Mouse (Mus musculus) embryonic facial prominence, embryonic 11.5 days (tissue): ENCODE measurements around the gene Lin7a. TPM values are rescaled to one million over a fixed set of nuclear protein-coding genes. Genes with fewer than 3 reads are reported as not detected.

Experiments
- ATAC-seq: fragments of 200-750 bp; cut with Nextera tagmentation; replicated peaks from 2 replicates; pipeline ENCODE4 v1.8.0; 2017; ENCODE audit warnings: low read depth; ENCODE audit not compliant: insufficient number of reproducible peaks, low FRiP score, low TSS enrichment
- DNase-seq: peaks from one replicate; pipeline ENCODE4 v3.0.0-alpha.2; 2015; ENCODE audit warnings: low spot score
- H3K27ac ChIP-seq: fragments of 300-500 bp; sonication (generic); replicated peaks from 2 replicates; pipeline ENCODE4 v1.5.1; 2014; ENCODE audit warnings: mild to moderate bottlenecking, low read depth, low read length, control low read depth
- H3K27me3 ChIP-seq: fragments of 300-500 bp; sonication (generic); 2 replicates; pipeline ENCODE4 v1.6.1; 2014; ENCODE audit warnings: mild to moderate bottlenecking, low read length, moderate library complexity, mixed read lengths; ENCODE audit not compliant: control insufficient read depth, insufficient read depth
- H3K36me3 ChIP-seq: fragments of 300-500 bp; sonication (generic); replicated peaks from 2 replicates; pipeline ENCODE4 v1.6.1; 2014; ENCODE audit warnings: low read depth, mild to moderate bottlenecking, low read length, moderate library complexity, mixed read lengths; ENCODE audit not compliant: control insufficient read depth, insufficient read depth
- H3K4me1 ChIP-seq: fragments of 300-500 bp; sonication (generic); 2 replicates; pipeline ENCODE4 v1.6.1; 2014; ENCODE audit warnings: low read length, mixed read lengths; ENCODE audit not compliant: control insufficient read depth, insufficient read depth
- H3K4me2 ChIP-seq: fragments of 300-500 bp; sonication (generic); 2 replicates; pipeline ENCODE4 v1.6.1; 2014; ENCODE audit warnings: low read depth, mild to moderate bottlenecking, control low read depth, low read length, moderate library complexity
- H3K4me3 ChIP-seq: fragments of 300-500 bp; sonication (generic); 2 replicates; pipeline ENCODE4 v1.5.1; 2014; ENCODE audit warnings: low read depth, low read length, control low read depth
- H3K9ac ChIP-seq: fragments of 300-500 bp; sonication (generic); replicated peaks from 2 replicates; pipeline ENCODE4 v1.6.1; 2014; ENCODE audit warnings: mild to moderate bottlenecking, control low read depth, low read length
- H3K9me3 ChIP-seq: fragments of 300-500 bp; sonication (generic); replicated peaks from 2 replicates; pipeline ENCODE4 v1.6.1; 2016; ENCODE audit warnings: mild to moderate bottlenecking, low read length, inconsistent platforms, mixed read lengths; ENCODE audit not compliant: control insufficient read depth
- WGBS: fragments of 180-500 bp; shearing (Covaris S2); extraction: QIAGEN DNeasy Blood & Tissue Kit; methylation state at CpG from one replicate; pipeline ENCODE4 v1.1.7; 2014; 5-methylcytosine and 5-hydroxymethylcytosine counted together
- polyA plus RNA-seq: library from polyadenylated mRNA; unstranded; fragments of >200 nt; fragmentation: Nextera tagmentation; extraction: Ambion mirVana; gene quantifications from 2 replicates; pipeline ENCODE4 v1.2.1, GENCODE M21; 2014

Gene Lin7a
- polyA plus RNA-seq: 4.0 and 4.4 TPM in 2 replicates

GRCm38 (mm10) chr10:107271321-107272130 is at the start of gene Lin7a:
TSS of gene Lin7a (plus strand) at chr10:107271686.
- Histone ChIP-seq H3K9me3 (no peaks in the 10 kb centered on the region), H3K27me3 (peaks cover 12% of the 10 kb centered on the region), H3K4me3 (peak within 1 kb of the TSS; percentile 55), H3K36me3 (no peaks in the 10 kb centered on the region), H3K4me1 (no peaks in the 10 kb centered on the region), H3K4me2 (peak within 1 kb of the TSS; percentile 99), H3K9ac (peak within 1 kb of the TSS; percentile 63), H3K27ac (no peak within 1 kb of the TSS)
- DNase-seq (peak; percentile 40), ATAC-seq (peak; percentile 84)
- 2% methylated on average over 37 of the region's 38 CpGs for WGBS

DNA sequence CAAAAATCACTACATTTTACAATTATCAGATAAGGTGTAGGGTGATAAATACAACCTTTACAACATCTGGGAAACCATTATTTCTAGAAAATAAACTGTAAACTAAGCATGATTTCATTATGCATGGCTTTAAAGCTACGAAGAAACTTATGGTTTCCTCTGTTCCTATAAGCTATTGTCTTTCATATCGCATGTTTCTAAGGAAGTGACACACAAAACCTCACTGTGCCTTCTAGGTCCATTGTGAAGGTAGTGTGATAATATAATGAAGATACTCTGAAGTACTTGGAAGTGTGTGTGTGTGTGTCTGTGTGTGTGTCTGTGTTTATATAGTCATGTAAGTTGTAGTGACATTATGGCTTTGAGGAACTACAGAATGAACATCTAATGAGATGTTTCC is 49.8 kb upstream of the Lin7a start:
- Histone ChIP-seq H3K9ac (no peak overlapping the region), H3K9me3 (no peaks in the 10 kb centered on the region), H3K27me3 (no peaks in the 10 kb centered on the region), H3K4me1 (no peaks in the 10 kb centered on the region), H3K4me3 (no peak overlapping the region), H3K36me3 (no peaks in the 10 kb centered on the region), H3K4me2 (no peak overlapping the region), H3K27ac (no peak overlapping the region)
- ATAC-seq (no peak), DNase-seq (no peak)
- 83% methylated on average over 2 of the region's 2 CpGs for WGBS

- DNase-seq: no peak
- Histone ChIP-seq H3K4me2 (no peak overlapping the region), H3K9ac (no peak overlapping the region), H3K27me3 (no peaks in the 10 kb centered on the region), H3K9me3 (no peaks in the 10 kb centered on the region), H3K27ac (no peak overlapping the region), H3K4me3 (no peak overlapping the region), H3K36me3 (no peaks in the 10 kb centered on the region), H3K4me1 (no peaks in the 10 kb centered on the region)
- WGBS: 87% methylated on average over 8 of the region's 8 CpGs
- no peak for ATAC-seq
Measured at GRCm38 (mm10) chr10:107222406-107223185, 48.9 kb upstream of the Lin7a start.

DNA sequence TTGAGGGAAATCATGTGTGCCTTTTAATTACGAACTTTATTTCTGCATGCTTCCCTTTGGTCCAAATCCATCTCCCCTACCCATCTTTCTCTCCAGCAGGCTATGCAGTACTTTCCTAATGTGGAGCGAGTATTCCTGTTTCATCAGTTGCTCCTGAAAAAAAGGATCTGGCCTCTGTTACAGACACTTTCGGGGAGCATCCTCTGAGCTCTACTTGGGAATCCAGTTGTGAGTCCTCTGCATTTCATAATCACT is 48.4 kb upstream of the Lin7a start:
- DNase-seq (no peak), ATAC-seq (no peak)
- H3K27ac ChIP-seq: no peak overlapping the region
- no peaks in the 10 kb centered on the region for H3K36me3 ChIP-seq
- no peaks in the 10 kb centered on the region for H3K9me3 ChIP-seq
- no peak overlapping the region for H3K4me3 ChIP-seq
- H3K27me3 ChIP-seq: no peaks in the 10 kb centered on the region
- H3K9ac ChIP-seq: no peak overlapping the region
- no peak overlapping the region for H3K4me2 ChIP-seq
- no peaks in the 10 kb centered on the region for H3K4me1 ChIP-seq
- WGBS: 94% methylated on average over 3 of the region's 3 CpGs

GRCm38 (mm10) chr10:107223821-107224220 is 47.7 kb upstream of the Lin7a start:
- H3K9ac ChIP-seq: no peak overlapping the region
- no peaks in the 10 kb centered on the region for H3K27me3 ChIP-seq
- H3K9me3 ChIP-seq: no peaks in the 10 kb centered on the region
- 87% methylated on average over 3 of the region's 3 CpGs for WGBS
- ATAC-seq (no peak), DNase-seq (no peak)
- no peaks in the 10 kb centered on the region for H3K36me3 ChIP-seq
- no peak overlapping the region for H3K4me3 ChIP-seq
- no peak overlapping the region for H3K27ac ChIP-seq
- H3K4me1 ChIP-seq: no peaks in the 10 kb centered on the region
- H3K4me2 ChIP-seq: no peak overlapping the region

DNA sequence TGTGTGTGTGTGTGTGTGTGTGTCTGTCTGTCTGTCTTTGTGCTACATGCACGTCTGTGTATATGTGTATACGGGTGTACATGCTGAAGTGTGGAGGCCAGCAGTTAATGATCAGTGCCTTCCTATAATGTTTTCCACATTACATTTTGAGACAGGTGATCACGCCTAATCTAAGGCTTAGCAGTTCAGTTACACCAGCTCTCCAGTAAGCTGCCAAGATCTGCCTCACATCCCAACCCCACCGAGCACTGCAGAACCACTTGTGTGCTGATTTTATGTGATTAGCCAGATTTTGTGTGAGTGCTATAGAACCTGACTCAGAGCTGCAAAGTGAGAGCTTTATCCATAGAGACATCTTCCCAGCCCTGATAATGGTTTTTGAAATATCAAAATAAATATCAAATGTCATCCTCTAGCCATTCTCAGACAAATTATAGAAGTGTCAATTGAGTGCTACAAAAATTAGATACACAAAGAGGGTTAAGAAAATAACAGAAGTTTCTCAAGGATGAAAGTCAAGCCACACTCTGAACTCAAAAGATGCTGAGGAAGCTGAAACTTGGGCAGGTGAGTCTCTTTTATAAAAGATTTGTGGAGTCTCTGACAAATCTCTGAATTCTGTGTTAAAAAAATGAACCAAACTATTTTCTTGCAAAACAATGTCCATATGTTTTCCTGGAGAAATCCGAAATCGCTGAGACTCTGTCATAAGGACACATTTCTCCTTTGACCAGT is 46.7 kb upstream of the Lin7a start:
- Histone ChIP-seq H3K4me3 (no peak overlapping the region), H3K27ac (no peak overlapping the region), H3K4me2 (no peak overlapping the region), H3K36me3 (no peaks in the 10 kb centered on the region), H3K27me3 (no peaks in the 10 kb centered on the region), H3K9ac (no peak overlapping the region), H3K4me1 (no peaks in the 10 kb centered on the region), H3K9me3 (no peaks in the 10 kb centered on the region)
- ATAC-seq (no peak), DNase-seq (no peak)
- 90% methylated on average over 6 of the region's 6 CpGs for WGBS

GRCm38 (mm10) chr10:107225331-107225835 is 46.1 kb upstream of the Lin7a start:
- Histone ChIP-seq H3K27ac (no peak overlapping the region), H3K9me3 (no peaks in the 10 kb centered on the region), H3K4me1 (no peaks in the 10 kb centered on the region), H3K36me3 (no peaks in the 10 kb centered on the region), H3K4me3 (no peak overlapping the region), H3K27me3 (no peaks in the 10 kb centered on the region), H3K9ac (no peak overlapping the region), H3K4me2 (no peak overlapping the region)
- 87% methylated on average over 4 of the region's 4 CpGs for WGBS
- ATAC-seq: no peak
- no peak for DNase-seq
